Mouse (Mus musculus): ENCODE data around the gene Trub1. TPM values are rescaled to one million over a fixed set of nuclear protein-coding genes. Genes with fewer than 3 reads are reported as not detected.

Trub1 gene
- 7.5 and 13.3 TPM in 2 replicates for polyA plus RNA-seq (2015; fragmentation: Nextera tagmentation; extraction: Ambion mirVana)

DNA sequence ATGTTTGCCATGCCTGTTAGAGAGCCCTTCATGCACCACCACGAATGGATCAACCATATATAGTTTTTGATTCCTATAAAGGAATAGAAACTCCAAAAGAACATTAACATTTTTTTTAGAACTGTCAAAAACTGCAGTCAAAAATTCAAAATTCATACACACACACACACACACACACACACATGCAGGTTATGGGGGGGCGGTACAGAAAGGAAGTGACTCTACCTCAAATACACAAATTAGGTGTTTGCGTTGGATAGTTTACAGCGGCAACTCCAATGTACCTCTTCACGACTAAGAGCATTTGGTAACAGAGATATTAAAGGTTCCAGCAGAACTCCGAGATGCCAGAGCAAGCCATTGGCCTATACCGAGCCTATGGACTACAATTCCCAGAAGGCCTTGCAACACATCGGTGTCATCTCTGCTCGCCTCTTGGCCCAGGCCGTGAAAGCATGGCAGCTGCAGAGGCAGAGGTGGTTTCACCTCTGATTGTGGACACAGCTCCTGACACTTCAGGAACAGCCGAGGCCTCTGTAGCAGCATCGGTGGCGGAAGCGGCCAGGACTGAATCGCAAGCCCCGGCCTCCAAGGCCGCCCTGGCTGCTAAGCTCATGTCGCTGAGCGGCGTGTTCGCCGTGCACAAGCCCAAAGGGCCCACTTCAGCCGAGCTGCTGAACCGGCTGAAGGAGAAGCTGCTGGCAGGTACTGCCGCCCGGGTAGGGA, at the start of gene Trub1:
Gene Trub1, plus strand, starts transcription at position 421 of the 726 bp plus-strand sequence.

Other genes with a start within 250 kb of the Trub1 start
- gene Ablim1, start 138.0 kb upstream of the Trub1 start, polyA plus RNA-seq (2015; fragmentation: Nextera tagmentation; extraction: Ambion mirVana) = 9.4 and 11.9 TPM in 2 replicates
- gene Fam160b1, start 92.2 kb upstream of the Trub1 start, polyA plus RNA-seq (2015; fragmentation: Nextera tagmentation; extraction: Ambion mirVana) = 7.3 and 9.5 TPM in 2 replicates
- 2.7 and 3.6 TPM in 2 replicates for gene Atrnl1, start 158.1 kb downstream of the Trub1 start, polyA plus RNA-seq (2015; fragmentation: Nextera tagmentation; extraction: Ambion mirVana)

Data from spleen, postnatal 0 days (tissue).